Mouse (Mus musculus) neural tube, embryonic 10.5 days (tissue): ENCODE data around the gene Foxe1.

ENCODE experiments used
- DNase-seq: peaks from one replicate; pipeline ENCODE4 v3.0.0-alpha.2; 2017; ENCODE audit warnings: low spot score; ENCODE audit errors: extremely low spot score

Foxe1 gene

DNA sequence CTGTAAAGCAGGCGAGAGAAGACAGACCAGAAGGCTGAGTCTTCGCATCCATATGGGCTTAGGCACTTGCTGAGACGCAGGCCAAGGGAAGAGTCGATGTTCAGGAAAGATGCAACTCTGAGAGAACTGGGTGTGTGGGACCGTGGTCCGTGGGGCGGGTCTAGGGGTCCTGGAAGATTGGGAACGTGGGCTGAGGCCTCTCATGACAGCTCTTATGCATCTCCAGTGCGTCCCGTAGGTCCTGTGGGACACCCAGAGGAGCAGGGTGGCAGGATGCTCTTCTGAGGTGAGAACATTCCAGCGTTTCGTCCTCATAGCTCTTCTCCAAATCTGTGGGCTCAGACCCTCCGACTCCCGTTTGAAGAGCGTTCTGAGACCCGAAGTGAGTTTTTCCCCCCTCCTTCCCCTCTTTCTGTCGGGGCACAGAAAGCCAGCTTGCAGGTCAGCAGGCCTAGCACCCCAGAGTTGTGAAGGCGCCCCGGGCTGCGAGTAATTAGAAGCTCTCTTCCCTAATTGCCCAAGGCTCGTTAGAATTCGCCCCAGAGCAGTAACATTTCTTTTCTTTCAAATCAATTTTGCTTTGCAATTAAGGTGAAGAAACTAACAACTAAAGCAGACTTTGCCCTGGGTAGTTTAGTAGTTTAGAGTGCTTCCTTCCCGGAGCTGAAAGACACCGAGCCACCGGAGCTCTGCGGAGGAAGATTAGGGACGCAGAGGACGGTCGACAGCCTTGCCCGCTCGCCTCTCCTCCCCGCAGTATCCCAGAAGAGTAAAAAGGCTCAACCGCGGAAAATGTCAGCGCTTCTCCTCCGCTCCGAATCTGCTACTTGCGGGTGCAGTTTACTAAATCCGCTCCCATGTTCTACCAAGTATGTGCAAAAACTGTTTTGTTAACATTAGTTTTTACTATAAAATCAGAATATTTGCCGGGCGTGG is 4.4 kb downstream of the Foxe1 start:
- peak; percentile 57 for DNase-seq

DNA sequence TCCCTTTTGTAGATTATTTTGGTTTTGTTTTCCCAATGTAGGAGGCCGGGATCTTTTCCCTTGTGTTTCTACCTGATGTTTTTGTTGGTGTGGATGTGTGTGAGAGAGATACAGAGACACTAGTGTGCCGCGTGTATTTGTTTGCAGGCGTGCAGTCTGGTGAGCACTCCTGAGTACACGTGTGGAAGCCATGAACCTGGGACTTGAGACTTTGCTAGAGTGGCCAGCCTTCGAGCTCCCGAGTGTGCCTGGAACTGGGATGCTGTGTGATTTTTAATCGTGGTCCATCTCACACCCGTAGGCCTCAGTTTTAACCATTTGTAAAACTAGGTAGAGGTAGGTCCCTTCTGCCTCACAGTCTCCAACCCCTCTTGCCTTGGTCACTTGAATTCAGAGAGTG is 5.5 kb downstream of the Foxe1 start:
- DNase-seq, result peak; percentile 36

DNA sequence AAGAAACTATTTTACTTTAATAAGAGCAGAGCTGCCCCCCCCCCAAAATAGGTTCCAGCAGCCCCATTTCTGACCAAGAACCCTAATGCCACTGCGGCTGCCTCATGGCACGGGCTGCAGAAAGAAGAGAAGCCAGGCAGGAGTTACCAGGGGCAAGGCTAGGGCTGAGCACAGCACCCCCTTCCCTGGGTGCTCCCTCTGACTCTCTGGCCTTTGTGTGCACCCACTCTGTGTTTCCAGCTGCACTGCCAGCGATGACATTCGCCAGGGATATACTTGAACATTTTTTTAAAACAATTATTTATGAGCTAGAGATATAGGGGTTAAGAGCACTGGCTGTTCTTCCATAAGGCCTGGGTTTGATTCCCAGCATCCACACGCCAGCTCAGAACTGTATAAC is 6.1 kb downstream of the Foxe1 start:
- no peak for DNase-seq

DNA sequence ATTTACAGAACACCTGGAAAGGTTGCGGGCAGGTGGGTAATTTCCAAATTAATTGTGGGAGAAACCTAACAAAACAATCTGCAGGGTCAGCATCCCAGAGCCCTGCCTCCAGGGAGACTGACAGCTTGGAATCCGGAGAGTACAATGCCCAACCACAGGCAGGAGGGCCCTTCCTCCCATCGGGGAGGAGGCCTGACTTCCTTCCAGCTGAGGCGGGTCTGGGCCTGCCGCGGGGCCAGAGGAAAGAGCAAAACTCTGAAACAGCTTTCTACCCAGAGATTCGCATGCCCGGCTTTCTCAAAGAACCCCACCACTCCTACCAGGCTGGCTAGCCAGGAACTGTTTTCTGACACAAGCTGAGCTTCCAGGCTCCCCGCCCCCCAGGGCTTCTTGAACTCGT is 9.6 kb downstream of the Foxe1 start:
- DNase-seq, result no peak

DNA sequence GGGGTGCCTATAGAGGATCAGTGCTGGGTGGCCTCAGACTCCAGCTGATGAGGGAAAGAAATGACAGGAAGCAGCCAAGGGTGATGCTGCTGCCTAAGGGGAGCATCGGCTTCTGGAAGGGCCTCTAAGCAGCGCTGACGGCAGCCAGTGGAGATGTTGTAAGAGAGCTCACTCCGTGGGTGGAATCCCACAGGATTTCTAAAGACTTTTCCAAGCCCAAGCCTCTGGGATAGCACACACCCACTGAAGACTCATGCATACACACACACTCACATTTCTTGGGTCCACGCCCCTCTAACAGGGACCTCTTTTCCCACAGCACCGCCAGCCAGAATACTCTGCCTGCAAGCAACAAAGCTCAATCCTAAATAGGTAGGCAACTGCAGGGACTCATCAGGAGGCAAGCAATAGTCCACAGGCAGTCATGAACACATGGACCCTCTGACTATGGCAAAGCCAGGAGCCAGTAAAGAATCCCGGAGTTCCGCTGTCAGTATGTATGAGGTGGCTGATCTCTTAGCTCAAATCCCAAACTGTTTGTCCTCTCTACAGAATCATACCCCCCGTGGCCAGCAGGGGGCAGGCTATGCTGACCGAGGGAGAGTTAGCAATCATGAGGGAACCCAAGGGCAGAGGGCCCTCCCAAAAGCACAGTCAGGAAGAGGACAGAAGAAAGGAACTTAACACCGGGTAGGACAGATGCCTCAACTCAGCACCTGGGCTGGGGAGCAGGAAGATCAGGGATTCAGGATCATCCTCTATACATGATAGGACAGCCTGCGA is 13.1 kb downstream of the Foxe1 start:
- DNase-seq, result peak; percentile 75

DNA sequence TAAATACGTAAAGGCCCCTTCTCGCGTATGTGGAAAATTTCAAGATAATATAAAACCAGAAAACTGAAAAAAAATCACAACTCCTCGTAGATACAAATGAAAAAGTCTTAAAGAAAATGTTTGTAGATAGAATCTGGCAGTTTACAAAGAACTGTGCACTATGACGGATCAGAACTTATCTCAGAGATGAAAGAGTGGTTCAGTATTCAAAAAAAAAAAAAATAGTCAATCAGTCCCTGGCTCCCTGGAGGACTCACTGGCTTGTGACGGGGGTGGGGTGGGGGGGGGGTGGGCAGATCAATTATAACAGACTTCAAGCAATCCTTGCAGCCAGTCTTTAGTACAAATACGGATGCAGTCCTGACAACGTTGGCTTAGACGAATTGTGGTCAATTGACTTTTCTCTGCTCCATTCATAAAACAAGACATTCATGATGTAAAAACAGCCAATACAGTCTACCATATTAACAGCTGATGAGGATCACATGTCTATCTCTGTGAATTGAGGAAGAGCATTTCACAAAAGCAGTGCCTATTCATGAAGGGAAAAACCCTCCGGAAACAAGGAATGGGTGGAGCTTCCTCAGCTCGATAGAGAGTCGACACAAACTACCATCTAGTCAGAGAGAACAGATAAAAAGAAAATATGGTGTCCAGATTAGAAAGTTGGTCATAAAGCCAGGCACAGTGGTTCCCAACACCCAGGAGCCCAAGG is 16.3 kb downstream of the Foxe1 start:
- no peak for DNase-seq

DNA sequence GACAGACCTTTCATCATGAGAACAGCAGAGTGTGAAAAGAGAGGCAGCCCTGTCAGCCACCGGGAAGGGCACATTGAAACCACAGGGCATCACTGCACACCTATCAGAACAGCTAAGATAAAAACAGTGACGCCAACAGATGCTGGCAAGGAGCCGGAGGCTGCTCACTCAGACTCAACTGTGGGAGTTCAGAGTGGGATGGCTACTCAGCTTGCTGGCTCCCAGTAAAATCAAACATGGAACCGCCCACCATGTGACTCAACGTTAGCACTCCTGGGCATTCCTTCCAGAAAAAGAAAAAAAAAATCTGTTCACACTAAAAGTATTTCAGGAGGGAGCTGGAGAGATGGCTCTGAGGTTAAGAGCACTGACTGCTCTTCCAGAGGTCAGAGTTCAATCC is 17.8 kb downstream of the Foxe1 start:
- no peak for DNase-seq

DNA sequence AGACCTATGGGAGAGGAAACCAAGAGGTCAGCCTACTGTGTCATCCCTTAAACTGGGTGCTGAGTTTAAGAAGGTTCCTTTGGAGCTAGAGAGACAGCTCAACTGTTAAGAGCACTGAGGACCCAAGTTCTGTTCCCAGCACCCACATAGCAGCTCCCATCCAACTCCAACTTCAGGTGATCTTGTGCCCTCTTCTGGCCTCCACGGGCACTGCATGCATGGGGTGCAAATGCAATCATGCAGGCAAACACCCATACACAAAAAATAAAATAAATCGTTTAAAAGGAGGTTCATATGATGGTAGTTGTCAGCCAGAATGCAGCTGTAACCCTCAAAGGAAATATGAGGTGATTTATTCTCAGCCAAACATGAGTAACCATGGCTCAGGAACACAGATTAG is 21.0 kb downstream of the Foxe1 start:
- DNase-seq, result no peak

DNA sequence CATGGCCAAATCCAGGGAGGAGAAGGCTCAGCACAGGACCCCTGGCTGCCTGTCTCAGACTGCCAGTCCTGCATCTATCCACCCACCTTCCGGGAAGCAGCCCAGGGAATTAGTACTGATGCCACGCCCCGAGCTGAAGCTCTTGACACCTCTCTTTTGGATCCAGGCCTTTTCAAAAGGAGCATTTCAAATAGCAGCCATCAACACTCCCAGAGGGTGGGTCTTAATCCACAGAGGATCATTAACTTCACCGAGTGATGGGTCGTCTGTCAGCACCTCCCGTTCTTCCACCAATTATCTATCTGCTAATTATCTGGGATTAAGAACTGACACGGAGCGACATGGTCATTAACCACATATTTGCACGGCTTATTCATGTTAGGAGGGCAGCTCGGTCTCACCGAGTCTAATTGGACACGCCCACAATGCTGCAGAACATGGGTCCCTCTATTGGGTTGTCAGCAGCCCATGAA is 24.1 kb downstream of the Foxe1 start:
- DNase-seq, result no peak

DNA sequence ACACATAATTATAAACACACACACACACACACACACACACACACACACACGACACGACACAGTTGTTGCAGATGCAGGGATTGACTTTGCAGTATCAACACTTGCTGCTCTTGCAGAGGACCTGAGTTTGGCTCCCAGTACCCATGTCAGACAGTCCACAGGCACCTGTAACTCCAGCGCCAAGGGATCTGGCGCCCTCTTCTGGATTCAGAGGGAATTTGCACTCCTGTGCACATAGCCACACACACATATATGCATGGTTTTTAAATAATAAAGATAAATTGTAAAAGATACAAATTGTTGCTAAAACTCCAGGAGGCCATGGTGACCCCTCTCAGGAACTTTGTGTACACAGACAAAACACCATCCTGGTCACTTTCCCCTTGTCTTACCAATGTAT is 25.7 kb downstream of the Foxe1 start:
- no peak for DNase-seq

DNA sequence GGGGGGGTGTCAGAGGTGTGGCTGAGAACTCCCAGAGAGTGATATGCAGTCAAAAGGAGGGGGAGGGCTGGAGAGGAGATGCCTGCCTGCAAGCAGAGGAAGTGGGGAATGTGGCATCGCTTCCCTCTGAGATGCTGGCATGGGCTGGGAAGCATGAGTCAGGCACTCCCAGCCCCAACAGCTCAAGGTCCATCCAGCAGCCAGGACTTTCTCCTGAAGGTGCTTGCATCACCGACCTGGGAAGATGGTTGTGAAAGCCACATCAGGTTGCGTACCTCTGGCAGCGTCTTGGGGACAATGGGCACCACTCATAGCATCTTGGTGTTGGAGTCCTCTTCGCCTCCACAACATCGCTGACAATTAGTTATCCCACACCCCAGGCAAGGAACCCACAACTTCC is 27.0 kb downstream of the Foxe1 start:
- DNase-seq, result no peak

DNA sequence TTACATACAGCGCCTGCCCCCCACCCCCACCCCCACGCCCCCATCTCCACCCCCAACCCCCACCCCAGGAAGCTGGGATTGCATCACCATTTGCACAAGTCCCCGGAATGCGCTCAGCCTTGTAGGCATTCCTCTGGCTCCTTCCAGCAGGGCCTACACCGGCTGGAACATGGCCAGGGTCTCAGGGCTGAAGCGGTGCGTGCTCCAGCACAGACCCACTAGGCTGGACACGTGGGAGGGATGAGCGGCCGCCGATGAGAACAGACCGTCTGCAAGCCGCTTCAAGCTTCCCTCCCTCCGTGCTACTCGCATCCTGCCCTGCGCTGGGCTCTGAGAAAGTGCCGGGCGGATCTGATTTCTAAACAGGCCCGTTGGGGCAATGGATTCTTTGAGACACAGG is 27.6 kb downstream of the Foxe1 start:
- peak; percentile 52 for DNase-seq

DNA sequence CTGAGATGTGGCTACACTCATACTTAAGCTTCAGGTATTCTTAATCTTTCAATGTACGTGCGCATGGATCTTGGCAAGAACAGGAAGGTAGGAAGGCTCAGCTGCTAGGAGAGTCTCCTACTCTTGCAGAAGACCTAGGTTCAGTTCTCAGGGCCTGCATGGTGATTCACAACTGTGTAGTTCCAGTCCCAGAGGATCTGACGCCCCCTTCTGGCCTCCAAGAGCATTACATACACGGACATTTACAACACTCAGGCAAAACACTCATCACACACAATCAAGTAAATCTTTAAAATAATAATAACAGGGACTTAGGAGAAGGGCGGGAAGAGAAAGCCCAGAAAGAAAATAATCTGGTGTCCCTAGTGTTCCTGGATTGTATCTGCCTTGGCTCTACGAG is 31.0 kb downstream of the Foxe1 start:
- DNase-seq, result no peak

DNA sequence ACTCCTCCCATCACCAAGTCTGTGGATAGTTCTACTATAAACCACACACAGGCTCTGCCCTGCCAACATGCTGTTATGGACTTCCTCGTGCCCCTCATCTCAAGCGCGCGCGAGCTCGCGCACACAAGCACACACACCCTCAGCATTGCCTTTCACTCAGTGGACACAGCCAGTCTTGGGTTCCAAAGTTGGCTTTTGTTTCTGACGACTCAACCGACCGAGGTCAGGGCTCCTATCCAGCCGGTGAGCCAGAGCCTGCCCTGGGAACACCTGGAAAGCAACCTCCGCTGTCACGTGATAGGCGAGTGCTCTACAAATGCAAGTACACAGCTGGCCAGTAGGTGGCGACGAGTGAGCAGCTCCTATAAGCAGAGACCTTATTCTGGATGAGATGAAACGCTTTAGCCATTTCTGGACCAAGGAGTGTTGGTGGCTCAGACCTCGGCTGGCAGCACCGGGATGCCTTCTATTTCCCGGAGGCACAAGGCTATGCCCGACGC is 31.5 kb downstream of the Foxe1 start:
- DNase-seq, result peak; percentile 77

DNA sequence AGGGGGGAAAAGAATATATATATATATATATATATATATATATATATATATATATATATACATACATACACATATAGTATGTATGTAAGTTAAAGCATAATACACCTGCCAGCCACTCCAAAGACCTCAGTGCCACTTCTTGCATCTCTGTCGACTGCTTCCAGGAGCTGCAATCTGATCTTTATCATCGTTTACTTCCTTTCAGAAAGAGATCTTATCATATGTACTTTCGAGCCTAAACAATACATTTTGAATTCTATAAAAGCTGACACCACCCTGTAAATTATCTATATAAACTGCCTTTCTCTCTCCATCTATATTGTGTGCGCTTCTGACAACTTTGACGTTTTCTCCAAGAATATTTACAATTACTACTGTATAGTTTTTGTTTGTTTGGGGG is 45.1 kb downstream of the Foxe1 start:
- no peak for DNase-seq

DNA sequence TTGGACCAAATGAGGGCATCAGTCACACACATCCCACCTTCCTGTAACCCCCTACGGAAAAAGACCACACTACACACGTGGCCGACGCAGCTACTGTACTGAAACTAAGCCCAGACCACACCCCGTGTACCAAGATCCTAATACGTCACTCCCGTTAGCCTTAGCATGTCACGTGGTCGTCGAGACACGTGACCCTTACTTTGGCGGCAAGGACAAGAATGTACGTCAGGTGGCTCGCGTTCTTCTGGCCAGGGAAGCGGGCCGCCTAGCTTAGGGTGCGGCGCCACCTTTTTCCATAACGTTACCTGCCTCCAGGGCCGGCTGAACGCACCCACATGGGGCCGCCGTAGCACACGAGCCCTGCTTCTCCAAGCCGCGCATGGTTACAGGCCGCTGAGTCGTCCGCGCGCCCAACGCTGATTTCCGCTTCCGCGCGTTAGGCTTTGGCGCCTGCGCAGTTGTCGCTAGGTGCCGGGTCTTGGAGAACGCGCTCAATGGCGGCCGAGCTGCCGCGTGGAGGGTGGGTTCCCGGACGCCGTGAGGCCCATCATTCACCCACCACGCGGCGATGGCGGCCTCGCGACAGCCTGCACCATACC is 45.7 kb downstream of the Foxe1 start, which contains the start of gene Trmo:
Gene Trmo, minus strand, starts transcription at position 425 of the 599 bp plus-strand sequence.
- peak; percentile 98 for DNase-seq

DNA sequence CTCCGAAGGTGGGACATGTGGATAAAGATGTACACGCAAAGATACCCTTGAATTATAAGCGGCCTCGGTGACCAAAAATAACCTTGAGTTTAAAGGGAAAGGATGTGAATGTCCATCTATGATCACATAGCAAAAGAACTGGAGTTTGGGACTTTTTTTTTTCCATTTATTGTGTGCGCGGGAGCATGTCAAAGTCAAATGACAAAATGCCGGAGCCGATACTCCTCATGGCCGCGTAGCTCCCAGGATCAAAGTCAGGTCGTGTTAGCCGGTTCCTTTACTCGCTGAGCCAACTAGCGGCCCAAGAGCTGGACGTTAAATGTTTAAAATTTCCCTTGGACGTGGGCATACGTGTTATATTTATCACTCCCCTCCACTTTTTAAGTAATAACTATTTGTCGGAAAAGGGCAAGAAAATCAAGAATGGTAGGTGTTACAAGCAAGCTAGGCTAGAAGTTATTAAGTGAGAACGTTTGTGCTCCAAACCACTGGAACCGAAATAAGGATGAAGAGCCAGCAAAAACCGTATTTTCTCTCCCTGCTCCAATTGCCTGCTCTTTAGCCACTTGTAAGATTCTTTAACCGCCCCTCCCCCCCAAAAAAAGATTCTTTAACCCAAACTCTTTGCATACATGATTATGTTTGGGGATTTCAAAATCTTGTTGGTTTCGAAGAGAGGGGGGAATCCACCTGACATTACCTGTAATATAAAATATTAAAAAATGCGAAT is 46.4 kb downstream of the Foxe1 start:
- peak; percentile 62 for DNase-seq

DNA sequence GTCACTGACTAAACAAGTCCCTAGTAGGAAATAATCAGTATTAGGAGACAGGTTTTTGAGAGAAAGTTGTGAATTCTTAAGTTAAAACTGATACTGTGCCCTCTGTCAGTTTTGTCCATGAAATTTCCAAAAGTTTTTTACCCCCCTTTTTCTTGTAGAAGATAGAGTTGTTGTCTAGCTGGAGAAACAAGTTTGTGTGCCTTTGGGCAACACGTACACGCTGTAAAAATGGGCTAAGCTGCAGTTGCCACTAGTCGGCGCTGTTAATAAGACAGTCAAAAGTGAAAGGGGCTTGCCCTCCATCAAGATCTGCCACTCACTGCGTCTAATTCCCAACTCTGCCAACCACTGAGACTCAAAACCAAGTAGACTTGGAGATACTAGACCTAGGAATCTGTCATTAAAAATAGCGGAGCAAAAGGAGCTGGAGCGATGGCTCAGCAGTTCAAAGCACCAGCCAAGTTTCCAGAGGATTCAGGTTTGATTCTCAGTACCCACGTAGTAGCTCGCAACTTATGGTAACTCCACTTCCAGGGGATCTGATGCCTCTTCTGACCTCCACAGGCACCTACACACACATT is 47.1 kb downstream of the Foxe1 start:
- peak; percentile 77 for DNase-seq

DNA sequence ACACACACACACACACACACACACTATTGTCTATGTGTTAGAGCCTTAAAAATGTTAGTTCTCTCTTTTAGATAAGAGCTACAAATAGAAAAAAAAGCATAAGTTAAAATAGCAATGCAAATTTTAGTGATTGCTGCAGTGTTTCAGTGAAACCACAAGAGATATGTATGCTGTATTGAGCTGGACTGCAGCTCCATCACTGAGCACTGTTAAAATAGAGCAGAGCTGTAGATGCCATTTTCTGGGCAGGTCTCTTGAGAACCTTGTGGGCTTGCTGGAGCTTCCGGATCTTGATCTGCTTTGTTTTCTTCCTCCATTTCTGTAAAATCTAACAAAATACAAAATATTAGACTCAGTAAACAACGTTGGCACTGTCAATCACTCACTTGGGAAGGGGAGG is 51.0 kb downstream of the Foxe1 start:
- no peak for DNase-seq

DNA sequence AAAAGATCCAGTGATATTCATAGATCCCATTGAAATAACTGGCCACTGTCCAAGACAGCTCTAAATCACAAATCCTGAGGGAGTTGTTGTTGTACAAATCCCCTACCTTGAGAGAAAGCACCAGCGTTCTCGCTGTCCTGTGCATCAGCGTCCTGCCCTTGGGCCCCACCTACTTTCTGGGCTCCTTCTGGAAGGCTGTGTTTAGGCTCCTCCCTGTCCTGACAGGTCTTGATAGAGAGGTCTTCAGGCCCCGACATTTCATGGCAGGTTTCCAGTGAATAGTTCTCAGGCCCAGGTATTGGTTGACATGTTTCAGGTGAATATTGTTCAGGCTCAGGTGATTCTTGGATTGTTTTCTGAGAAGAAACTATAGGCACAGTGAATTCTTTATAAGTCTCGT is 52.3 kb downstream of the Foxe1 start:
- DNase-seq, result no peak
